Mouse (Mus musculus): Measurements from ENCODE around the gene Kcnj1. TPM values are rescaled to one million over a fixed set of nuclear protein-coding genes. Genes with fewer than 3 reads are reported as not detected.

Gene Kcnj1
- polyA plus RNA-seq, 1 experiment from 2014 or later, result 0.01 TPM

GRCm38 (mm10) chr9:32414956-32415355, 42.7 kb downstream of the Kcnj1 start:
- POLR2A ChIA-PET, result no interaction called here
- no peak for TF ChIP-seq CTCF (IDR thresholded peaks at IDR 0.05)
- in situ Hi-C loops (cut with MboI; ENCODE audit: low pct_unique_long_range_greater_than_20kb), result no loop called here
- peaks cover 3% of the 10 kb centered on the region for H3K27me3 ChIP-seq
- no peak for DNase-seq (ENCODE audit: low read depth, low spot score)
- ATAC-seq, result no peak
- CTCF ChIA-PET, result no interaction called here

- DNase-seq (ENCODE audit: low read depth, low spot score), result no peak
- ChIA-PET POLR2A (no interaction called here), CTCF (interaction anchor here (0.7 to 1.2 kb wide), 2 partner anchors 114 to 546 kb away, joined by 3 read pairs; no protein-coding TSS in a partner anchor)
- ATAC-seq, result no peak
- no peak for TF ChIP-seq CTCF (IDR thresholded peaks at IDR 0.05)
- H3K27me3 ChIP-seq, result peaks cover 3% of the 10 kb centered on the region
- in situ Hi-C loops (cut with MboI; ENCODE audit: low pct_unique_long_range_greater_than_20kb), result no loop called here
These were observed 43.7 kb downstream of the Kcnj1 start for GRCm38 (mm10) chr9:32415952-32416351.

GRCm38 (mm10) chr9:32417466-32418116, 45.3 kb downstream of the Kcnj1 start:
- ChIA-PET POLR2A (no interaction called here), CTCF (interaction anchor here (1.5 kb wide), 1 partner anchor 9 kb away, joined by 4 read pairs; no protein-coding TSS in a partner anchor)
- H3K27me3 ChIP-seq, result no peaks in the 10 kb centered on the region
- in situ Hi-C loops (cut with MboI; ENCODE audit: low pct_unique_long_range_greater_than_20kb), result no loop called here
- TF ChIP-seq CTCF (IDR thresholded peaks at IDR 0.05), result no peak
- ATAC-seq, result no peak
- DNase-seq (ENCODE audit: low read depth, low spot score), result no peak

GRCm38 (mm10) chr9:32420711-32421110, 48.4 kb downstream of the Kcnj1 start:
- peak; percentile 32 for TF ChIP-seq CTCF (IDR thresholded peaks at IDR 0.05)
- CTCF ChIA-PET, result no interaction called here
- POLR2A ChIA-PET, result no interaction called here
- DNase-seq (ENCODE audit: low read depth, low spot score), result no peak
- no peak for ATAC-seq
- in situ Hi-C loops (cut with MboI; ENCODE audit: low pct_unique_long_range_greater_than_20kb), result no loop called here
- no peaks in the 10 kb centered on the region for H3K27me3 ChIP-seq

GRCm38 (mm10) chr9:32425321-32425720, 53.0 kb downstream of the Kcnj1 start:
- H3K27me3 ChIP-seq, result no peaks in the 10 kb centered on the region
- ChIA-PET POLR2A (no interaction called here), CTCF (no interaction called here)
- no peak for DNase-seq (ENCODE audit: low read depth, low spot score)
- ATAC-seq, result no peak
- in situ Hi-C loops (cut with MboI; ENCODE audit: low pct_unique_long_range_greater_than_20kb), result no loop called here
- no peak for TF ChIP-seq CTCF (IDR thresholded peaks at IDR 0.05)

GRCm38 (mm10) chr9:32431061-32431460, 58.8 kb downstream of the Kcnj1 start:
- no peak for ATAC-seq
- ChIA-PET POLR2A (no interaction called here), CTCF (no interaction called here)
- H3K27me3 ChIP-seq, result no peaks in the 10 kb centered on the region
- TF ChIP-seq CTCF (IDR thresholded peaks at IDR 0.05), result no peak
- in situ Hi-C loops (cut with MboI; ENCODE audit: low pct_unique_long_range_greater_than_20kb), result no loop called here
- DNase-seq (ENCODE audit: low read depth, low spot score), result no peak

GRCm38 (mm10) chr9:32434241-32435213, 62.2 kb downstream of the Kcnj1 start:
- no peaks in the 10 kb centered on the region for H3K27me3 ChIP-seq
- DNase-seq (ENCODE audit: low read depth, low spot score) (no peak), ATAC-seq (no peak)
- no peak for TF ChIP-seq CTCF (IDR thresholded peaks at IDR 0.05)
- ChIA-PET CTCF (no interaction called here), POLR2A (no interaction called here)
- in situ Hi-C loops (cut with MboI; ENCODE audit: low pct_unique_long_range_greater_than_20kb), result no loop called here

- DNase-seq (ENCODE audit: low read depth, low spot score), result no peak
- no peak for ATAC-seq
- POLR2A ChIA-PET, result no interaction called here
- in situ Hi-C loops (cut with MboI; ENCODE audit: low pct_unique_long_range_greater_than_20kb), result no loop called here
- H3K27me3 ChIP-seq, result no peaks in the 10 kb centered on the region
- TF ChIP-seq CTCF (IDR thresholded peaks at IDR 0.05), result no peak
- CTCF ChIA-PET, result no interaction called here
These were observed 70.8 kb downstream of the Kcnj1 start for GRCm38 (mm10) chr9:32443115-32443514.

- DNase-seq (ENCODE audit: low read depth, low spot score) (no peak), ATAC-seq (no peak)
- TF ChIP-seq CTCF (IDR thresholded peaks at IDR 0.05), result no peak
- ChIA-PET CTCF (interaction anchor here (1.5 kb wide), 1 partner anchor 37 kb away, joined by 3 read pairs; no protein-coding TSS in a partner anchor), POLR2A (no interaction called here)
- H3K27me3 ChIP-seq, result no peaks in the 10 kb centered on the region
- in situ Hi-C loops (cut with MboI; ENCODE audit: low pct_unique_long_range_greater_than_20kb), result no loop called here
These were observed 71.5 kb downstream of the Kcnj1 start for GRCm38 (mm10) chr9:32443817-32444216.

- POLR2A ChIA-PET, result no interaction called here
- DNase-seq (ENCODE audit: low read depth, low spot score), result no peak
- TF ChIP-seq CTCF (IDR thresholded peaks at IDR 0.05), result no peak
- ATAC-seq, result no peak
- H3K27me3 ChIP-seq, result no peaks in the 10 kb centered on the region
- CTCF ChIA-PET, result interaction anchor here (1.5 kb wide), 1 partner anchor 36 kb away, joined by 3 read pairs; no protein-coding TSS in a partner anchor
- in situ Hi-C loops (cut with MboI; ENCODE audit: low pct_unique_long_range_greater_than_20kb), result no loop called here
These were observed 72.3 kb downstream of the Kcnj1 start for GRCm38 (mm10) chr9:32444453-32445201.
